Mouse (Mus musculus) neural tube, embryonic 11.5 days (tissue): Measurements from ENCODE around the gene Tomm6. TPM values are rescaled to one million over a fixed set of nuclear protein-coding genes. Genes with fewer than 3 reads are reported as not detected.
"Not testable (repeated sequence)": the region's sequence is repeated elsewhere in the genome, so short reads cannot be mapped to it uniquely, and the experiment has no call there.

Experiments used
- ATAC-seq: fragments of 200-750 bp; cut with Nextera tagmentation; 2 replicates; pipeline ENCODE4 v1.8.0; 2017; ENCODE audit warnings: moderate number of reproducible peaks, mild to moderate bottlenecking, moderate TSS enrichment, moderate library complexity; ENCODE audit not compliant: insufficient read depth, low FRiP score, low TSS enrichment
- DNase-seq: peaks from one replicate; pipeline ENCODE4 v3.0.0-alpha.2; 2015; ENCODE audit warnings: low spot score
- H3K27ac ChIP-seq: fragments of 300-500 bp; sonication (generic); 2 replicates; pipeline ENCODE4 v1.5.1; 2014; ENCODE audit warnings: low read depth, mild to moderate bottlenecking, low read length
- H3K27me3 ChIP-seq: fragments of 300-500 bp; sonication (generic); 2 replicates; pipeline ENCODE4 v1.6.1; 2014; ENCODE audit warnings: mild to moderate bottlenecking, low read length, mixed read lengths; ENCODE audit not compliant: control insufficient read depth, insufficient read depth
- H3K36me3 ChIP-seq: fragments of 300-500 bp; sonication (generic); 2 replicates; pipeline ENCODE4 v1.6.1; 2014; ENCODE audit warnings: mild to moderate bottlenecking, low read length, moderate library complexity, mixed read lengths; ENCODE audit not compliant: control insufficient read depth, insufficient read depth
- H3K4me1 ChIP-seq: fragments of 300-500 bp; sonication (generic); 2 replicates; pipeline ENCODE4 v1.6.1; 2014; ENCODE audit warnings: low read length, mixed read lengths; ENCODE audit not compliant: control insufficient read depth, insufficient read depth
- H3K4me2 ChIP-seq: fragments of 300-500 bp; sonication (generic); 2 replicates; pipeline ENCODE4 v1.6.1; 2014; ENCODE audit warnings: low read depth, mild to moderate bottlenecking, moderate library complexity
- H3K4me3 ChIP-seq: fragments of 300-500 bp; sonication (generic); 2 replicates; pipeline ENCODE4 v1.5.1; 2014; ENCODE audit warnings: low read depth, low read length
- H3K9ac ChIP-seq: fragments of 300-500 bp; sonication (generic); 2 replicates; pipeline ENCODE4 v1.6.1; 2014; ENCODE audit warnings: mild to moderate bottlenecking, low read length
- H3K9me3 ChIP-seq: fragments of 300-500 bp; sonication (generic); 2 replicates; pipeline ENCODE4 v1.6.1; 2016; ENCODE audit warnings: low read length; ENCODE audit not compliant: control insufficient read depth
- WGBS: fragments of 180-500 bp; shearing (Covaris S2); extraction: QIAGEN DNeasy Blood & Tissue Kit; methylation state at CpG from one replicate; pipeline ENCODE4 v1.1.7; 2014; 5-methylcytosine and 5-hydroxymethylcytosine counted together
- polyA plus RNA-seq: library from polyadenylated mRNA; unstranded; fragments of >200 nt; fragmentation: Nextera tagmentation; extraction: Ambion mirVana; gene quantifications from 2 replicates; pipeline ENCODE4 v1.2.1, GENCODE M21; 2014

Gene Tomm6
- polyA plus RNA-seq, 1 experiment from 2014 or later = 333 TPM

DNA sequence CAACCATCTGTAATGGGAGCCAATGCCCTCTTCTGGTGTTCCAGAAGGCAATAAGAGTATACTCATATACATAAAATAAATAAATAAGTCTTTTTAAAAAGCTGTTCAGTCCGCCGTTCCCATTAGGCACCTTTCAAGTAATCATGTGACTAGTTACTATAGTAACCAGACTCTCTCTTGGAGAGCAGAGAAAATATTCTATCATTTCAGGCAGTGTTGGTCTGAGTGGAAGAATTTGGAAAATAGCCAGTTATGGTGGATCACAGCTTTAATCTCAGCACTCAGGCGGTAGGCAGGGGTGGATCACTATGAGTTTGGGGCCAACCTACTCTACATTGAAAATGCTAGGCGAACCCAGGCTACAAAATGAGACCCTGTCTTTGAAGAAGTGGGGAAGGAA lies 19.0 kb downstream of the Tomm6 start:
- DNase-seq (no peak), ATAC-seq (no peak)
- Histone ChIP-seq H3K9ac (no peak overlapping the region), H3K4me1 (peaks cover 8% of the 10 kb centered on the region), H3K27me3 (no peaks in the 10 kb centered on the region), H3K4me2 (no peak overlapping the region), H3K4me3 (no peak overlapping the region), H3K9me3 (no peaks in the 10 kb centered on the region), H3K36me3 (no peaks in the 10 kb centered on the region), H3K27ac (no peak overlapping the region)
- WGBS = 78% methylated on average over 4 of the region's 4 CpGs

DNA sequence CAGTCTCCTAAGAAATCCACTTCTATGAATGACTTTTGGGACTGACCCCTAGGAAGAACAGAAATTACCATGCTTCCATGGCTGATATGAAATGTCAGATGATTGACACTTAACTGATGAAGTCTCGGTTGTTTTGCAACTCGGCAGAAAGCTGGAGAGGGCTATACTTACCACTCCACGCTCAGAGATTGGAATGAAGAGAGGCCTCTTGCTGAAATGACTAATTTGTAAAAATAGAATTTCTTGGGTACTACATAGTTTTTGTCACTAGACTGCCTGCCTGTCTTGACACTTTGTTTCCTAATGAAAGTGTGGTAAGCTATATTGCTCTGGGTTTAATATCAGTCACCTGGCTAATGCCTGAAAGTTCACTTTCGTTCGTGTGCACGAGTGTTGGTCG lies 23.7 kb downstream of the Tomm6 start:
- DNase-seq = no peak
- Histone ChIP-seq H3K9ac (no peak overlapping the region), H3K9me3 (no peaks in the 10 kb centered on the region), H3K36me3 (no peaks in the 10 kb centered on the region; the same call in 1 of the 2 replicates), H3K4me3 (no peak overlapping the region), H3K4me2 (no peak overlapping the region), H3K27ac (no peak overlapping the region), H3K4me1 (peaks cover 2% of the 10 kb centered on the region; the same call in 1 of the 2 replicates), H3K27me3 (no peaks in the 10 kb centered on the region)
- ATAC-seq = no peak
- WGBS = 87% methylated on average over 7 of the region's 7 CpGs

DNA sequence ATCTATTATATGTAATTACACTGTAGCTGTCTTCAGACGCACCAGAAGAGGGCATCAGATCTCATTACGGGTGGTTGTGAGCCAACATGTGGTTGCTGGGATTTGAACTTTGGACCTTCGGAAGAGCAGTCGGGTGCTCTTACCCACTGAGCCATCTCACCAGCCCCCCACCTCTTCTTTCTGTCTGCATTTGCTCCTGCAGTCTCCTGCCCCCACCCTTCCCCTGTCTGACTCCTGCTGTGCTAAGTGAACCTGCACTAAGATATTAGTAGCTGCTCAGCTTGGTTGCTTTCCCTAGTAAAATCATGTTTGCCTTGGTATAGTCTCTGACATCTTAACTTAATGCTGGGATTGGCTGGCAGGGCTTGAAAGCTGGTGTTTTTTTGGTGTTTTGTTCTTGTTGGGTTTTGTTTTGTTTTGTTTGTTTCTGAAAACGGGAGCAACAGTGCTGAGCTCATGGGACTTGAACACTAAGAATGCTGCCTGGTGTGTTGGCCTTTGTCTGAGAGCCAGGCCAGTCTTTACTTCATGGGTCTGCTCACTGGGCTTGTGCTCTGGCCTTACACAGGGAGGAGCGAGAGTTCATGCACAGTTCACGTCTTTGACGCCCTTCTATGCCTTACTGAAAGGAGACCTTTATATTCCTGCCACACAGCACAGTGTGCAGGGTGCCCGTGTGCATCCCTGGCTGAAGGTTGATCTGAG lies 25.0 kb downstream of the Tomm6 start:
- H3K36me3 ChIP-seq = no peaks in the 10 kb centered on the region; the same call in 1 of the 2 replicates
- no peak overlapping the region for H3K4me3 ChIP-seq
- no peak overlapping the region for H3K9ac ChIP-seq
- H3K9me3 ChIP-seq = no peaks in the 10 kb centered on the region
- WGBS = 32% methylated on average over 9 of the region's 9 CpGs
- no peaks in the 10 kb centered on the region for H3K27me3 ChIP-seq
- H3K4me2 ChIP-seq = no peak overlapping the region
- DNase-seq = peak; percentile 73
- peaks cover 2% of the 10 kb centered on the region; the same call in 1 of the 2 replicates for H3K4me1 ChIP-seq
- peak overlapping the region; percentile 42 for H3K27ac ChIP-seq
- ATAC-seq = peak; percentile 95

DNA sequence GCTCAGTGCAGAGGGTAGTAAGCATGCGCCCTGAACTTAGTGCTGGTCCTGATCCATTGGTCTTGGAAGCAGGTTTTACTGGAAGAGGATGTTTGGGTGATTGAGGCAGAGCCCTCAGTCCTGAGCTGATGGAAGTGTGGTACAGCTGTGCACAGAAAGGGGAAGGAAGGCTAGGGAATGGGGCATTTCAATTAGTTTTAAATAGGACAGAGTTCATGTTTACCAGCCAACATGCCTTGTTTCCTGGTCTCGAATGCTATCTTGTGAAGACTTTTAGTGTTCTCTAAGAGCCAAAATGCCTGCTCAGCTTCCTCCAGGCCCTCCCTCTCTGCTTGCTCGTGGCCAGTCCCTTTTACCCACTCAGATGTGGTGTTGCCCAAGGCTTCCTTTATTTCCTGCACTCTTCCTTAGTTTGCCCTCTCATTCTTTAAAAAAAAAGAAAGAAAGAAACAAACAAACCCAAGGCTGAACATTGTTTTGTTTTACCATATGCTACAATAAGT lies 29.4 kb downstream of the Tomm6 start:
- DNase-seq (no peak), ATAC-seq (no peak)
- Histone ChIP-seq H3K4me1 (no peaks in the 10 kb centered on the region), H3K9me3 (no peaks in the 10 kb centered on the region), H3K36me3 (no peaks in the 10 kb centered on the region; the same call in 1 of the 2 replicates), H3K4me3 (no peak overlapping the region), H3K27me3 (no peaks in the 10 kb centered on the region), H3K27ac (no peak overlapping the region), H3K4me2 (no peak overlapping the region), H3K9ac (no peak overlapping the region)
- 87% methylated on average over 3 of the region's 3 CpGs for WGBS

DNA sequence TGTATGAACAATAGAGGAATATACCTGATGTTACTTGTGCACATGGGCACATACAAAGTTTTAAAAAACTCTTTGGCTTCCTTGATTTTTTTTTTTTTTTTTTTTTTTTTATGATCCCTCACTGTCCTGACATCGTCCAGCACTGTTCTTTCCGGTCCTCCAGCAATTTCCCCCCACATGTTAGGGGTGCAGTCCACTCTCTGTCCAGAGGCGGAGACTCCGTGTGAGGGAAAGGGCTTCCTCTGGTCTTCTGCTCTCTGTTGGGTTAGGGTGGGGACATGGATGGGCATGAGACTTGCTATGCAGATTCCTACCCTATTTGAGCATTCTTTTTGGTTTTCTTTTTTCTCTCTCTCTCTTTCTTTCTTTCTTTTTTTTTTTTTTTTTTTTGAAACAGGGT lies 30.3 kb downstream of the Tomm6 start:
- Histone ChIP-seq H3K27ac (no peak overlapping the region), H3K4me1 (no peaks in the 10 kb centered on the region), H3K4me2 (no peak overlapping the region), H3K27me3 (no peaks in the 10 kb centered on the region), H3K36me3 (no peaks in the 10 kb centered on the region; the same call in 1 of the 2 replicates), H3K9me3 (no peaks in the 10 kb centered on the region), H3K4me3 (no peak overlapping the region), H3K9ac (no peak overlapping the region)
- no peak for DNase-seq
- 89% methylated on average over 4 of the region's 4 CpGs for WGBS
- no peak for ATAC-seq

DNA sequence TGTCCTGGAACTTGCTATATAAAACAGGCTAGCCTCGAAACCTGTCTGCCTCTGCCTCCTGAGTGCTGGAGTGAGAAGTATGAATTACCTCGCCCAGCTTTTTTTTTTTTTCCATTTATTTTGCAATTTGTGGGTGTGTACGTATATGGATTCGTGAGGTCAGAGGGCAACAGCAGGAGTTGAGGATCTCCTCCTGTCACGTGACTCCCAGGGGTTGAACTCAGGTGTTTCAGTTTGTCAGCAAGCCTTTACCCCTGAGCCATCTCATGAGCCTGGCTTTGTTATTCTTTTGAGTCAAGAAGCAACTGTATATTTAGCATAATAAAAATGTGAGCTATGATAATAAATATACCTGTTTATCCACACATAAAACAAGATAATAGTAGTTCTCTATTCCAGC lies 32.5 kb downstream of the Tomm6 start:
- H3K4me3 ChIP-seq = no peak overlapping the region
- H3K9ac ChIP-seq = no peak overlapping the region
- no peaks in the 10 kb centered on the region for H3K9me3 ChIP-seq
- no peaks in the 10 kb centered on the region for H3K4me1 ChIP-seq
- H3K27ac ChIP-seq = no peak overlapping the region
- ATAC-seq (no peak), DNase-seq (no peak)
- no peak overlapping the region for H3K4me2 ChIP-seq
- no peaks in the 10 kb centered on the region for H3K36me3 ChIP-seq
- no peaks in the 10 kb centered on the region for H3K27me3 ChIP-seq
- 83% methylated on average over 5 of the region's 5 CpGs for WGBS

DNA sequence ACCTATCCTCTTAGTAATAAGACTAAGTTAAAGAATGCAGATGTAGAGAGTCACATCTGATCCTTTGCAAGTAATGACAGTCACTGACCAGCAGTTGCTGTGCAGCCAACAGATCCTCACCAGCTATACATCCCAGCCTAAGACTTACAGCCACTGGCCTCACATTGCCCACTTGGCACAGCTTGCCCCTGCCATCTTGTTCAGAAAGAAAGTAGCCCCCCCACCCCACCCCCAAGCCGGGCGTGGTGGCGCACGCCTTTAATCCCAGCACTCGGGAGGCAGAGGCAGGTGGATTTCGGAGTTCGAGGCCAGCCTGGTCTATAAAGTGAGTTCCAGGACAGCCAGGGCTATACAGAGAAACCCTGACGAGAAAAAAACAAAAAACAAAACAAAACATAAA lies 33.8 kb downstream of the Tomm6 start:
- not testable (repeated sequence) for ATAC-seq, H3K4me1 ChIP-seq, H3K27ac ChIP-seq, H3K4me3 ChIP-seq, H3K4me2 ChIP-seq, H3K27me3 ChIP-seq, DNase-seq, H3K9me3 ChIP-seq, H3K9ac ChIP-seq, H3K36me3 ChIP-seq
- WGBS = 93% methylated on average over 8 of the region's 8 CpGs

DNA sequence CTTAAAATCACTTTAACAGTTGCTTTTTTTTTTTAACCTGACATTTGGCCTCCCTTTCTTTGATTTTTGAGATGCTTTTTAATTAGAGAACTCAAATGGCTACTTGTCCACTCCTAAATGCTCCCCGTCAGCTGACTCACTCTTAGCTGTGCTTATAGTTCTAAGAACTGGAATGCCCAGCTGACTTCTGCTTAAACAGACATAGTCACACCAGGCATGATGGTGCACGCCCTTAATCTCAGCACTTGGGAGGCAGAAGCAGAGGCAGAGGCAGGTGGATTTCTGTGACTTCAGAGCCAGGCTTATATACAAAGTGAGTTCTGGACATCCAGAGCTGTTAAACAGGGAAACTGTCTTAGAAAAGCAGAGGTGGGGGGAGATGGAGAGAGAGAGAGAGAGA lies 36.2 kb downstream of the Tomm6 start:
- H3K9ac ChIP-seq = no peak overlapping the region
- no peaks in the 10 kb centered on the region for H3K27me3 ChIP-seq
- no peak overlapping the region for H3K27ac ChIP-seq
- 82% methylated on average over 2 of the region's 2 CpGs for WGBS
- ATAC-seq (no peak), DNase-seq (no peak)
- no peaks in the 10 kb centered on the region for H3K36me3 ChIP-seq
- H3K4me1 ChIP-seq = no peaks in the 10 kb centered on the region
- no peak overlapping the region for H3K4me2 ChIP-seq
- no peak overlapping the region for H3K4me3 ChIP-seq
- no peaks in the 10 kb centered on the region for H3K9me3 ChIP-seq

DNA sequence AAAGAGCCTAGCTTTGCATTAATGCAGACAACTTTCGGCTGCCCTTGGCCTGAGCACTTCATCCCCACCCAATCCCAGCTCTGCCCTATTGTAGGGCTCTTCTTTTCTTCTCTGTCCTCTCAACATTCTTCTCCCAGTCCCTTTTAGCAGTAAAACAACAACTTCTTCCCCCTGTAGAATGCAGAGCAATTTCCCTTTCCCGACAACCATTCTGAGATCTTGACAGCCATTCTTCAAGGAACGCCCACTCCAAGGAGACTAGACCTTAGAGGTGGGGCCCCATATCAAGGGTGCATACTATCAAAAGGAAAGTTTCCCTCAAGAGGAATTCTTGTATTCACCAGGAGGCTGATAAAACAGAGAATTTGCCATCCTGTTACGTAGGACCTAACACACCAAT lies 39.2 kb downstream of the Tomm6 start:
- no peaks in the 10 kb centered on the region for H3K36me3 ChIP-seq
- no peaks in the 10 kb centered on the region for H3K27me3 ChIP-seq
- no peak for ATAC-seq
- no peak overlapping the region for H3K9ac ChIP-seq
- H3K27ac ChIP-seq = no peak overlapping the region
- no peak overlapping the region for H3K4me2 ChIP-seq
- 42% methylated on average over 4 of the region's 4 CpGs for WGBS
- no peaks in the 10 kb centered on the region for H3K9me3 ChIP-seq
- H3K4me1 ChIP-seq = no peaks in the 10 kb centered on the region
- H3K4me3 ChIP-seq = no peak overlapping the region
- no peak for DNase-seq
